Mouse (Mus musculus): Measurements from ENCODE around the gene Endog.

The Endog gene

DNA sequence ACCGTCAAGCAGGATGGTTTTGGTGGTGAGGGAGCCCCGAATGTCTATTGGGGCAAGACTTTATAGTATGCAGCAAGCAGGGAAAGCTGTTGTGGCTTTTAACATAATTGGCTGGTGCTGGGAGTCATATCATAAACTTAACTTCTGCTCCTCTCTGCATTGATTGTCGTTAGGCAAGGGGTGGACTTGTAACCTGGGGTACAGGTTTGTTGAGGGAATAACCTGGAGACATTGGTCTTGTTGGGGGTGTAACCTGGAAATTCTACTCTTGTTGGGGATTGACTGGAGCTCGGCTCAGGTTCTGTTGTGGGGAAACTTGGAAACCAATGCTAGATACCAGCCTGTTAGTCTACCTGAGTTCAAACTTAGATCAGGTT, 40.9 kb downstream of the Endog start:
- DNase-seq = no peak

DNA sequence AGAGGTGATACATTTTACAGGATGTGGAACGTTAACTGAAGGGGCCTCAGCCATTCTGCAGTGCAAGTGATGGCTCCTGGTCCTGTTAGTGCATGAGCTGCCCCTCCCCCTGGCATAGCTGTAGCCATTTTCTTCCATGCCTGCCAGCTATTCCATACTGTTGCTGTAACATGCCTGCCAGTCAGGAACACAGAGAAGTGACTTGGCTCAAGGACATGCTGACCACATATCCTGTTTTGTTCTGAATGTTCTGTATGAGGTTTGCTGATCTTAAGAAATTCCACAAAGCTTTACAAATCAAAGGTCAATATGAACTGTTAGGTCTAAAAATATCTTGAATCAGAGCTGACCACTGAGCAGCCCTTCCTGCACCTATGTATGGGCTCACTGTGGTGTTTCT, 41.7 kb downstream of the Endog start:
- DNase-seq = peak; percentile 41

DNA sequence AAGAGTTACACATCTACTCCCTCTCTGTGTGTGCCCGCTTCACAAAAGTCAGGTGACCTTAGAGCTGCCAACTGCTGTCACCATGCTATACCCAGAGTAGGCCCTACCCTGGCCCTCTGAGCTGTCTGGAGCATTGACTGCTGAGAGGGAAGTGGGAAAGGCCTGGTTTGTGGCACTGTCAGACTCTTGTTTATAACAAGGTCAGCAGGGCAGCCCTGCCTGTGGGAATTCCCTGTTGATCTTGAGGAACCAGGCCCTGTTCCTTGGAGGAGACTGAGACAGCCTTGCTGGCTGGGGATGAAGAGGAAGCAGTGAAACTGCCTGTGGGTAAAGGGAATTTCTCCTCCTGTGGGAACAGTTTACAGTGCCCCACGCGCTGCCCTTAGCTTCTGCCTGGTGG, 43.5 kb downstream of the Endog start:
- DNase-seq = peak; percentile 72

DNA sequence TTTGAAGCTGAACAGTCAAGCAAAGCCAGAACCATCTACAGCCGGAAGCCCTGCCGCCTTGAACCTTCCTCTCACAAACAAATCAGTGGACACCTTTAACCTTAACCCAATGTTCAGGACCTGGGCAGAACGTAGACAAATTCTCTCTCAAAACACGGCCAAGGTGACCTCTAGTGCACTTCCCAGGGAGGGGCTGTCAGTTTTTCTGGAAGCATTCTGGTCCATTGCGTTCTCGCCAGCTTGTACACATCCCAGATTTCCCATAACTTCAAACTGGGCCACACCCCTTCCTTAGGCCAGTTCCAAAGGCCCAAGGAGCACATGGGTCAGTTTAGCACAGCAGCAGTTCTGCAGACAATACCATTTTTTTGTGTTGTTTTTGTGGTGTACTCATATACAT, 44.2 kb downstream of the Endog start:
- DNase-seq = peak; percentile 69

DNA sequence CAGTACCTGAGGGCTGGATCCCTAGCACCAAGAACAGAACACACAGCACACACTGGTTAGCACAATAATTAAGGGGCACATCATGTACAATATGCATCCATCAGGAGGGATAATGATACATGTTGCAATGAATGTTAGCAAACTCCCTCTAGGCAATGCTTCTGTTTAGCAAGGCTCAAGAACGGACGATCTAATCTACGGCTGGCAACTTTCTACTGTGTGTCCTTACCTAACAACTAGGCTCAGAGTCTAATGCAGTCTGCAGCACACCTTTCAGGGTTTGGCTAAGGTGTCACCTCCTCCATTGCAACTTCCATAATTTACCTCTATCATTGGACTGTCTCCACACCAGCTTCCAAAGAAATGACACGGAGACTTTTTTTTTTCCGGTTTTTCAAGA, 45.0 kb downstream of the Endog start:
- no peak for DNase-seq

Data from lung, postnatal 36 days (tissue).